Mouse (Mus musculus) ES-CJ7 (cell line): ENCODE measurements around the gene Gm9833.
"Not testable (repeated sequence)": the region's sequence is repeated elsewhere in the genome, so short reads cannot be mapped to it uniquely, and the experiment has no call there.

Experiments used
- DNase-seq: peaks from one replicate; pipeline ENCODE4 v3.0.0; 2011; ENCODE audit warnings: low read depth, low spot score

The Gm9833 gene

GRCm38 (mm10) chr3:10087994-10088393 lies at the start of gene Gm9833:
Gm9833 (plus strand) TSS chr3:10088110.
- DNase-seq: not testable (repeated sequence)

GRCm38 (mm10) chr3:10070070-10070469 lies 17.8 kb upstream of the Gm9833 start:
- DNase-seq: no peak

- no peak for DNase-seq
Measured at GRCm38 (mm10) chr3:10075826-10076225, 12.1 kb upstream of the Gm9833 start.

GRCm38 (mm10) chr3:10077096-10077841 lies 10.6 kb upstream of the Gm9833 start:
- no peak for DNase-seq

- no peak for DNase-seq
Measured at GRCm38 (mm10) chr3:10078113-10078512, 9.8 kb upstream of the Gm9833 start.

GRCm38 (mm10) chr3:10081336-10081735 lies 6.6 kb upstream of the Gm9833 start:
- DNase-seq: no peak

- no peak for DNase-seq
Measured at GRCm38 (mm10) chr3:10081911-10082541, 5.9 kb upstream of the Gm9833 start.

- DNase-seq: no peak
Measured at GRCm38 (mm10) chr3:10082545-10083062, 5.3 kb upstream of the Gm9833 start.

- no peak for DNase-seq
Measured at GRCm38 (mm10) chr3:10084102-10084501, 3.8 kb upstream of the Gm9833 start.

- DNase-seq: no peak
Measured at GRCm38 (mm10) chr3:10085396-10086119, 2.4 kb upstream of the Gm9833 start.

- DNase-seq: no peak
Measured at GRCm38 (mm10) chr3:10087511-10087910, 399 bp upstream of the Gm9833 start.

GRCm38 (mm10) chr3:10091616-10092140 lies 3.8 kb downstream of the Gm9833 start:
- no peak for DNase-seq

- DNase-seq: no peak
Measured at GRCm38 (mm10) chr3:10092499-10092898, 4.6 kb downstream of the Gm9833 start.

GRCm38 (mm10) chr3:10092914-10093313 lies 5.0 kb downstream of the Gm9833 start:
- no peak for DNase-seq

- DNase-seq: no peak
Measured at GRCm38 (mm10) chr3:10095076-10095622, 7.2 kb downstream of the Gm9833 start.

- DNase-seq: no peak
Measured at GRCm38 (mm10) chr3:10099756-10100155, 11.8 kb downstream of the Gm9833 start.

- DNase-seq: no peak
Measured at GRCm38 (mm10) chr3:10111570-10111969, 23.7 kb downstream of the Gm9833 start.

GRCm38 (mm10) chr3:10112196-10112595 lies 24.3 kb downstream of the Gm9833 start:
- no peak for DNase-seq

GRCm38 (mm10) chr3:10112660-10113059 lies 24.8 kb downstream of the Gm9833 start:
- DNase-seq: no peak

GRCm38 (mm10) chr3:10116531-10116930 lies 28.6 kb downstream of the Gm9833 start:
- DNase-seq: peak; percentile 5

GRCm38 (mm10) chr3:10121232-10121631 lies 33.3 kb downstream of the Gm9833 start:
- no peak for DNase-seq
